Mouse (Mus musculus): Measurements from ENCODE around the gene B3gntl1. TPM values are rescaled to one million over a fixed set of nuclear protein-coding genes. Genes with fewer than 3 reads are reported as not detected.
"Not testable (repeated sequence)": the region's sequence is repeated elsewhere in the genome, so short reads cannot be mapped to it uniquely, and the experiment has no call there.

The B3gntl1 gene
- total RNA-seq, 2 experiments from 2014 or later: 3.9 to 4.5 TPM

DNA sequence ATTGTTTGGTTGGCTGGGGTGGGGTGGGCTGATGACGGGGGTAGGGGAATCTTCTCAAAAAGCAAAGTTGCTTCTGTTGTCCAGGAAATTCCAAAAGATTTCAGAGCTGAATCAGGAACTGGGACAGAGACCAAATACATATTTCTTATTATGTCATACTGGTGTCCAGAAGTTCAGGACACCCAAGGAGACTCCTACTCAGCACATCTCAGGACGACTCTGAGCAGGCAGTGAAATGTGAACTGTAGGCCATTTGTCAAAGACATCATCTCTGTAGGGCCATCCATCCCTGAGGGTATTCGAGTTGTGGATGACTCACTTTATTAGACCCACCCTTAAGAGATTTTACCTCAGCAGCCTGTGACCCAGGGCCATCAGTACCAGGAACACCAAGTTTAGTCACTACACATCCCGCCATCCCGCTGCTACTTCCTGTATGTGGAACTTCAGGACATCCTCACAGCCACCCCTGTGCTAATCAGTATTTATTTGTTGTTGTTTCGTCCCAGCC is 12.6 kb upstream of the B3gntl1 start:
- no peak for DNase-seq

DNA sequence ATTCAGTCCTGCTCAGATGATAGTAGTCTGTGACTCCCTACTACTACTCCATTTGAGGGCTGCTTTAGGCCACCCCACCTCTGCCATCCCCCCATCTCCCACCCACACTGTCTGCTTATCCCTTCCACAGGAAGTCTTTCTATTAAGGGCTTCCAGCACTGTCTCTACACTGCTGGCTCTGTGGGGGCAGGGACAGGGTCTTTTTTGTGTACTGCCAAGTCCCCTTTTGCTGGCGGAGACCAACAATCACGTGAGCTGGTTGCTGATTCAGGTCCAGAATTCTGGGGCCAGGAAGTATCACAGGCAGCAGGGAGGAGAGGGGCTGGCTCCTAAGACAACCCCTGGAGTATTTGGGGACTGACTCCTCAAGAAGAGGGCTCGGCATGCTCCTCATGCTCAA is 10.3 kb upstream of the B3gntl1 start:
- no peak for DNase-seq

DNA sequence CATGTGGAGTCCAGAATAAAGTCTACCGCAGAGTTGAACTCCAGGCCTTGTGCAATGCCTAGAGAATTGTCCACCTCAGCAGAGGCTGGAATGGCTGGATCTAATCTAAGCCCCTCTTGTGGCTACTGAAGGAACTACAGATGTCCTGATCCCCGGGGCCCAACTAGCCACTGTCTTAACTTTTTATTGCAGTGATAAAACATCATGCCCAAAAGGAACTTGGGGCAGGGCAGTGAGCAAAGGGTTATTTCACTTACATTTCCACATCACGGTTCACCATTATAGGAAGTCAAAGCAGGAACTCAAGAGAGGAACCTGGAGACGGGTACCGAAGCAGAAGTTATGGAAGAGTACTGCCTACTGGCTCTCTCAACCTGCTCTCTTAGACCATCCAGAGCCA is 7.8 kb upstream of the B3gntl1 start:
- DNase-seq: peak; percentile 14 to 45

DNA sequence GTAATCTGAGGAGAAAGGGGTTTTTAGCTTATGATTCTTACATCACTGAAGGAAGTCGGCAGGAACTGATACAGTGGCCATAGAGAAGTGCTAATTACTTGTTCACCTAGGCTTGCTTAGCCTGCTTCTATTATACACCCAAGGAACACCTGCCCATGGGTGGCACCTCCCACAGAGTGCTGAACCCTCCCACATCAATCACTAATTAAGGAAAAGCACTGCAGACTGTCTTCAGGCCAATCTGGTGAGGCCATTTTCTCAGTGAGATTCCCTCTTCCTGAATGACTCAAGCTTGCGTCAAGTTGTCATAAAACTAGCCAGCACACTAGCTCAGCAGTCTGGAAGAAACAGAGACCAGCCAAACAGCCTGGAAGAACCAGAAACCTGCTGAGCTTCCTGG is 6.6 kb upstream of the B3gntl1 start:
- no peak for DNase-seq

DNA sequence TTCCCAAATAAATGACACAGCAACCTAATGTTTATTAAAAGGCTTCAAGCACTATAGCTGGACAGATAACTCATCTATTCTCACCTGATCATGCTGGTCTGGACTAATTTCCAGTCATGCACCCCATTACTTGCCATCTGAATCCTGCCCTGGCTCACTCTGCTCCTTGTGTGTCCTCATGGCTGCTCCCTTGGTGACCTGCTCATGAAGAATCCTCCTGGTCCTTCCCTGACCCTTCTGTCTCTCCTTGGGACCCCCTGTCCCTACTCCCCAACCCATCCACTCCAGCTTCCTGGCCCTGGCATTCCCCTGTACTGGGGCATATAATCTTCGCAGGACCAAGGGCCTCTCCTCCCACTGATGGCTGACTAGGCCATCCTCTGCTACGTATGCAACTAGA is 3.9 kb upstream of the B3gntl1 start:
- no peak for DNase-seq

DNA sequence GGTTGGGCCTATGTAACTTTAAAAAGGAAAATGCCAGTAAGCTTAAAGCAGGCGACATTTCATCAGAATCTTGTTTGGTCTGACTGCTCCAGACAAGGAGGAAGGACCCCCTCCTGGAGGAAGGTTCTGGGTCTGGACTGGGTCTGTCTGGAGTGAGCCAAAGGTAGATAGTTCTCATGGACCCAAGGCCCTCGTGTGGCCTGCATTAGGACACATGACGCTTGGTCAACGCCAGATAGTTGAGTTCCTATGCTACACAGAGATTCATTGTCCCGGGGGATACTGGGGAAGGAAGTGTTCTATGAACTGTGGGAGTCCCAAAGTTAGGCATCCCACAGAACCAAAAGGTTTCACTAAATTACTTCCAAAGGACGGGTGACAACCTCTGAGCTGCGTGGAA is 676 bp upstream of the B3gntl1 start:
- DNase-seq: no peak

DNA sequence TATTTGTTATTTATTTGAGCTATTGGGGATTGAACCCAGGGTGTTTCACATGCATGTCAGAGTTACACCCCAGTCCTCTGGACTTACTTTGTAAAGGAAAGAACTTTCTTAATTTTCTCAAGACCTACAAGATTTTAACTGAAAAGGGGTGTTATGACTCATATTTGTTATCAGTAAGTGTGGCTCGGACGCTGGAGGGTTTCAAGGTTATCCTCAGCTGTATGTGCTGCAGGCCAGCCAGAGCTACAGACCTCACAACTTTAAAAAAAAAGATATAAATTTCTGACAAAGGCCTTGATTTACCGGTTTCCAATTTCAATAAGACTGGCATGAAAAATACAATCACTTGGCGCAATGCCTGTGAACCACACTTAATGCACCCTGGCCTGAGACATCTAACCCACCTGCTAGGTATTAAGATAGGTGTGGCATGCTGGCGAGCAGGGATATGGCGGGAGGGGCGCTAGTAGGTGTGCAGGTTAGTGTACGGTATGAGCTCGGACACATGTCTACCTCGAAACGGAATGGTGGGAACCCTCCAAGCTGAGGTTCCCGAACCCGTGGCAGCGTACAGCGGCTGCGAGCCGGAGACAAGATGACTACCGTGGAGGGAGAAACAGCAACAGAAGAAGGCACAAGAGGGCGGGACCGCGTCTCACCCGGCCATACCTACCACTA is 502 bp downstream of the B3gntl1 start:
- no peak for DNase-seq

DNA sequence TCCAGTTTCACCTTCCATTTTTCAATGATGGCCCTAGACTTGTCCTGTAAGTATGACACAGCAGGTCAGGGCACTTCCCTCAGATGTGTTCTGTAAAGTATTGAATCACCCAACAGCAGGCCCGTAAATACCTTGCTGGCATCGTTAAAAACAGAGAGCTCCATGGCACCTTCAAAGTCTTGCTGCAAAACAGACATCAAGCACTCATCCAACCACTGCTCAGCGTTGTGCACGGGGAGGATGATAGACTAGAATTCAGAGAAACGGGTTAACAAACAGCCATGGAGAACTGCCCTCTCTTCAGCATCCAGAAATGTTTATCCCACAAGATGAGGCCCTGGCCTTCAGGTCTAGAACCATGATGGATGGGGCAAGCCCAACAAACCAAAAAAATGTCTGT is 2.0 kb downstream of the B3gntl1 start:
- no peak for DNase-seq

DNA sequence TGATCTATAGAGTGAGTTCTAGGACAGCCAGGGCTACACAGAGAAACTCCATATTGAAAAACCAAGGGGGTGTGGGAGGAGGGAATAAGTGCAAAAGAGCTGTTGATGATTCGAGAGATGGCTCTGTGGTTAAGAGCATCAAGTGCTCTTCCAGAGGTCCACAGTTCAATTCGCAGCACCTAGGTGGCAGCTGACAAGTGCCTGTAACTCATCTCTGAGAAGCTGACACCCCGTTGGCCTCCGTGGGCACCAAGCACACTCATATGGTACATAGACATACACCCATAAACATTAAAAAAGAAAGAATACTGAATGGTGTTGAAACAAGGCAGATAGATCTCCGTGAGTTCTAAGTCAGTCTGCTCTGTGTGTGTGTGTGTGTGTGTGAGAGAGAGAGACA is 4.2 kb downstream of the B3gntl1 start:
- no peak for DNase-seq

DNA sequence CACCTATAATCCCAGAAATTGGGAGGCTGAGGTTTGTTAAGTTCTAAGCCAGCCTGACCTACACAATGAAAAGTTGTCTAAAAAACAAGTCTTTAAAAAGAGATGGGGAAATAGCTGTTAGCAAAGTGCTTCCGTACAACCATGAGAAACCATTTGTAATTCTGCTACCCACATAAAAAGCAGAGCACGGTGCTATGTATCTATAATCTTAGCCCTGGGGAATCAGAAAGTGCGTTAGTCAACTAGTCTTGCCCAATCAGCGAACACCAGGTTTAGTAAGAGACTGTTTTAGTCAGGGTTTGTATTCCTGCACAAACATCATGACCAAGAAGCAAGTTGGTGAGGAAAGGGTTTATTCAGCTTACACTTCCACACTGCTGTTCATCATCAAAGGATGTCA is 5.4 kb downstream of the B3gntl1 start:
- no peak for DNase-seq

DNA sequence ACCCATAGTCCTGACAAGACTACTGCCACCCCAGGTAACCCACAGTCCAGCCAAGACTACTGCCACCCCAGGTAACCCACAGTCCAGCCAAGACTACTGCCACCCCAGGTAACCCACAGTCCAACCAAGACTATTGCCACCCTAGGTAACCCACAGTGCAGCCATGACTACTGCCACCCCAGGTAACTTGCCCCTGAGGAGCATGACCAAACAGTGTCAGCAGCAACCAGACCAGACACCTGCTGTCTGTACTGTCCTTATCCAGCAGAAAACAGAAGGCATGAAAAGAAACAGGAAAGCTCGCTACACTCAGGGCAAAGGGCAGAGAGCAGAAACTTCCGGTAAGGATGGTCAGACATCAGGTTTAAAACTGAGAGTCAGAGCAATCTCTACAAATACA is 11.8 kb downstream of the B3gntl1 start:
- no peak for DNase-seq

DNA sequence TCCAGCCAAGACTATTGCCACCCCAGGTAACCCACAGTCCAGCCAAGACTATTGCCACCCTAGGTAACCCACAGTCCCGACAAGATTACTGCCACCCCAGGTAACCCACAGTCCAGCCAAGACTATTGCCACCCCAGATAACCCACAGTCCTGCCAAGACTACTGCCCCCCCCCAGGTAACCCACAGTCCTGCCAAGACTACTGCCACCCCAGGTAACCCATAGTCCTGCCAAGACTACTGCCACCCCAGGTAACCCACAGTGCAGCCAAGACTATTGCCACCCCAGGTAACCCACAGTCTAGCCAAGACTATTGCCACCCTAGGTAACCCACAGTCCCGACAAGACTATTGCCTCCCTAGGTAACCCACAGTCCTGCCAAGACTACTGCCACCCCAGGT is 12.3 kb downstream of the B3gntl1 start:
- not testable (repeated sequence) for DNase-seq

DNA sequence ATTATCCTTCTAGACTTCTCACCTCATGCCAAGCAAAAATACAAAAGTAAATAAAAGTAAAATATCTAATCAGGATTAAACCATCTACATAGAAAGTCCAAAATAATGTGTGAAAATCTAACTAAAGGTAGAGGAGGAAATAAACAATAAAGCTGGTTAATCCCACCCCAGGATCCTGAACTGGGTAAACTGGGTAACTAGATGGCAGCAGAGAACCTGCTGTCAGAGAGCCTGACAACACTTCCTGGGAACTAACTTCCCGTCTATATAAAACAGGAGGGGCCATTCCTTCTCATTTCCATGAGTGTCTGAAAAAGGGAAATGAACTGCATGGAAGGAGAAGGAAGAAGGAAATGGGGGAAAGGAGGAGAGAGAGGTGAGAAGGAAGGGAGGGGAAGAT is 14.8 kb downstream of the B3gntl1 start:
- DNase-seq: no peak

DNA sequence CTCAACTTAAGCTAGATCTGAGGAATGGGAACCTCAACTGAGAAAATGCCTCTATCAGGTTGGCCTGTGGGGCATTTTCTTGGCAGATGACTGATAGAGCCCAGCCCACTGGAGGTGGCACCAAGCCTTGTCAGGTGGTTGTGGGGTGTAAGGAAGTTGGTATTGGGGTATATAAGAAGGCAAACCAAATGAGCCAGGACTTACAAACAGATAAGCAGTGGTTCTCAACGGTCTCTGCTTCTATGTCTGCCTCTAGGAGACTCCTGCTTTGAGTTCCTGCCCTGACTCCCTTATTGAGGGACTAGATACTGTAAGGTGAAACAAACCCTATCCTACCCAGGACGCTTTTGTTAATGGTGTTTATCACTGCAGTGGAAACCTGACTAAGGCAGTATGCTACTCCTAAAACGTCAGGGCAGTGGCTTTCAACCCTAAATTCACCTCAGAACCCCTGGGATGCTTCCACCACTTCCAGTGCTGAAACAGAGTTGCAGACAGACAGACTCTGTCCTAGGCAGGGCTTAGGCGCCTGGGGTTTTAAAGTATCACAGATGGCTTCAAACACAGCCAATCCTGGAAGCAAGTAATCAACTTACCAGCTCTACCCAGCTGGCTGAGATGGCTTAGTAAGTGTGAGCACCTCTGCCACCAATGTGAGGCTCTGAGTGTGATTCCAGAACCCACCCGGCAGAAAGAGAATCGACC is 17.0 kb downstream of the B3gntl1 start:
- DNase-seq: no peak

DNA sequence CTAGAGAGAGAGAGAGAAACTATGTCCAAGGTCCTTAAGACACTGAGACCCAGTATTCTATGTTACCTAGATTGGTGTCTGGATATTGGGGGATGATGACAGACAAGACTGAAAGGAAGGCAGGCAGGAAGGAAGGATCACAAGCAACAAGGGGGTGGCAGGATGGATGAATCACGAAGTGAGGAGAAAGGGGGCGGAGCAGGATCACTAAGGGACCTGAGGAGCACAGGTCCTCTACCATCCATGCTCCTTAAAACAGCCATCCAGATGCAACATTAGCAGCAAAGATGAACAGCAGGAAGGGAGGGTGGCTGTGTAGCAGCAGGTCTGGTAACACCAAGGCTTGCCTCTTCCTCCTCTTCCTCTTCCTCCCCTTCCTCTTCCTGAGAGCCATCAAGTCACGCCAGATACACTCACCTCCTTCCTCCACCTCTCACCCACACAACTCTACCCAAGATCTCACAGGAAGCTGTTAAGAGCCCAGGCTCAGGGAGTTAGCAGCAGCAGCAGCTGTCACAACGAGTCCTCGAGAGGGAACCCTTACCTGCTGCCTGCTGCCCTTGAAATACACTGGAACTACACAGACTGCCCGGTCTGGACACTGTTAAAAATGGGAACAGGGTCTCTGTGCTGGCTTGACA is 17.7 kb downstream of the B3gntl1 start:
- DNase-seq: no peak

DNA sequence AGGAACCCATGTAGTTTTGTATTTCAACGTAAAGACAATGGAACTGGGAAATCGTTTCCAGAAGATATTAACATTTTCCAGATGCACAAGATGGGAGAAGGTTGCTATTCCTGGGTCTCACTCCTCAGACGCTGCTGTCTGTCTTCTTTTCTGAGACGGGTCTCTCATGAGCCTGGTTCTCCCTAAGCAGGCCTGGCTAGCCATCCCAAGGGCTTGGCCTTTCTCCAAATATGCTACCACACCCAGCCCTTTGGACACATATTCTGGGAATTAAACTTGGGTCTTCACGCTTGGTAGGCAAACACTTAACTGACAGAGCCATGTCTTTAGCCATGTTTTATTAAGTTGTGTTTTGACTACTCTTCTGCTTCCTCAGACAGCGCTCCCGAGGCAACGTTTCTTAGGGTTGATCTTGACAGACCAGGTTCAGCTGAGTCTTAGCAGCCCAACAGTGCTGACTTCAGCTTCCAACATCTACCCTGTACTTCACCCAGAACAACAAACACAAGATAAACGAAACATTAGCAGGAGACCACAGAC is 18.5 kb downstream of the B3gntl1 start:
- DNase-seq: peak in 1 of 2 experiments; percentile 29

DNA sequence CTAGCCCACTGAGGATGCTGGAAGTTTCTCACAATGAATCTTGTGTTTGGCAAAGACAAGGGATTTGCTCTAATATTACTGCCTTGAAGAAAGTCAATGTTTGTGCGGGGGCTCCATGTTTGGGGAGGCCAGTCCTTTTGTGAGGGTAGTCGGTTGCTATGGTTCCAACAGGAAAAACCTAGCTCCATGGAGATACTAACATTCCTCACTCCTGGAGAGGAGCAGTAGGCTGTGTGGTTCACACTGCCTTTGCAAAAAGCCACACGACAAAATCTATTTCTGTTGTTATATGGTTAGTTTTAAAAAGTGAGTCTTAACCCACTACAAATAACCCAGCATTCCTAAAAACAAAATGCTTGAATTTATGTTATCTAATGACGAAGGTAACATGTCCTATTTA is 19.3 kb downstream of the B3gntl1 start:
- no peak for DNase-seq

DNA sequence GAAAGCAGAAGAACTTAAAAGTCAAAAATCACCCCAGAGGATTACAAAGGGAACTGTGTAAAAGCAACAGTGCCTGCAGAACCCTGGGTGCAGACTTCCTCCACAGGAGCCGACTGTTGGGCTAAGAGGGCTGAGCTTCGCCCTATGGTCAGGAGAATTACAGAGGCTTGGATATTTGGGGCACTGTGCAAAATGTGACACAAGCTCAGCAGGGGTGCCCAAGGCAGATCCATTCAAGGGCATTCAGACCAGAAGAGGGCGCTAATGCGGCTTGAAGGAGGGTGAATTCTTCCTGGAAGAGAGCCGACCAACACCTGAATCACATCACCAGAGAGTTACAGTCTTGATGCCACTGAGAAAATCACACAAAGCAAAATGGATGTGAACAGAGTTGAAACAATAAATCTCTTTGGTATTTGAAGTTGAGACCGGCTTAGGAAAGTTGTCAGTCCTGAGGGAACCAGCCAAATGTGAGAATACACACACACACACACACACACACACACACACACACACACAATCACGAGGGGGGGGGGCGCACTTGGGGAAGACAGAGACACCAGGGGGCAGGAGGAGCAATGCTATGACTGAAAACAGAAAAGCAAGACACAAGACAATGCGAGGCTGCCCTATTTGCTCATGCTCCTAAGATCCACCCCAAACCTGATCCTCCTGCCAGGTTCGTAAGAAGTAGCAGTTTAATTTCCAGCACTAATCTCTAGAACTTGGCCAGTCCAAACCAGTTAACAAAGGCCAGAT is 20.2 kb downstream of the B3gntl1 start:
- DNase-seq: peak; percentile 73 to 86

DNA sequence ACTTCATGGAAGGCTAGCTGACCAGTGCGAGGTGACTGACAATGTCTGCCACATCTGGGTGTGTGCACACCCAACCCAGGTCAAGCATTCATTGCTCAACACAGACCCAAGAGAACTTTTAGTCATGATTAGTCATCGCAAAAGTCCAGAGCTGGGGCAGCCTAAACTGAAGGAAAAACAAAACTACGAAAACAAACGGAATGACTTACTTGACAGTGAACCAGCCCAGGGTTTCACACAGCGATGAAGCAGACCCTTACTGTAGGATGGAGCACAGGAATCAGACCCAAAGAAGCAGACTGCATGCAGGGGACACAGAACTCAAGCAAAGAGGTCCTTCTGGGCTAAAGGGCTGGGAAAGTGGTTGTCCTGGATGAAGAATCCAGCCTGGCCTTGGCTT is 21.0 kb downstream of the B3gntl1 start:
- peak; percentile 68 to 70 for DNase-seq

DNA sequence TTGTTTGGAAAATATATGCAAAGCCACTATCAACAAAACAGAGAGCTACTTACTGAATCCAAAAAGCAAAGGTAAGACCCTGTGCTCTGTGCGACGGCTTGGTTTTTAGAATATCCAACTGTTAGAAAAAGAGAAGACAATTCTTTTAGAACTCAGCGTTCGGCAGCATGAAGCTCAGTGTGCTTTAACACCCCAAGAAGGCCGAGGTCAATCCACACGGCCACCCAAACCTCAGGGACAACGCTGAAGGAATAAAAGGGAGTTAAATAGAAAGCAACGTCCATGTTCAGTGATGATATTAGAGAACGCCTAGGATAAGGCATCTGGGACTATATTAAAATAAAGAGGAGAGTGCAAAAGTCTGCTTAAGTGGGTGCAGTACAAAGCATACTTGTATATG is 21.4 kb downstream of the B3gntl1 start:
- no peak for DNase-seq

DNA sequence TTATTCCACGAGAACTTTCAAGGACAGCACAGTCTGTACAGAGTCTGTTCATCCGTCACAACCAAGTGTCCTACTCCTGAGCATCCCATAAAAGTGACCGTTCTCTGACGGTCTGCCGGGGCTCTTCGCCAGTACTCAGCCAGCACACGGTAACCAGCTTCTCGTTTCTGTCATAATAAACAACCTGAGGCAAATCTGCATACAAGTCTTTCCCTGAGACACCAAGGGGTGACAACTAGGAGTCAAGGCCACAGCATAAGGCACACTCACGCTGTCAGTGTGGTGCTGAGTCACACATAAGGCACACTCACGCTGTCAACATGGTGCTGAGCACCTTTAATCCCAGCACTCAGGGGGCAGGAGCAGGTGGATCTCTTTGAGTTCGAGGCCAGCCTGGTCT is 22.3 kb downstream of the B3gntl1 start:
- no peak for DNase-seq

DNA sequence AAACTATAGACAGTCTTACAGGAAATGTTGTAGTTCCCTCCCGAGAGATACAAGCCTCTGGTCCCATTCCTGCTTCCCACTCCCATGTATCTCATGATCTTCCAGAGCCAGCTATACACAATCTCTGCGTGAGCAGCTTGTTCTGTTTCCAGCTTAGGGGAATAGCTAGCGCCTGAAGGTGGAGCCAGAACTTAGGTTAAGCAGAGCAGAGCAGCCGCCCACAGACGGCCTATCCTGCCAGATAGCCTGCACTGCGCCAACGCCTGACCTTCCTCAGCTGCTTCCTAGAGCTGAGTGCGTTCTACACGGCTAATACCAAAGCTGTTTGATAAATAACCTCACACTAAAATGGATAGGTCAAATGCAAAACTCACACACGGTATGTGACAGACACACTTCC is 23.1 kb downstream of the B3gntl1 start:
- peak; percentile 73 to 80 for DNase-seq
